Mouse (Mus musculus) lung, embryonic 15.5 days (tissue): Measurements from ENCODE around the gene Ranbp3l. TPM values are rescaled to one million over a fixed set of nuclear protein-coding genes. Genes with fewer than 3 reads are reported as not detected.

Source experiments
- ATAC-seq: fragments of 200-750 bp; cut with Nextera tagmentation; 2 replicates; pipeline ENCODE4 v1.8.0; 2017; ENCODE audit warnings: moderate number of reproducible peaks, borderline replicate concordance; ENCODE audit not compliant: low FRiP score, low TSS enrichment; ENCODE audit errors: extremely low read depth
- H3K27ac ChIP-seq: fragments of 300-500 bp; sonication (generic); 2 replicates; pipeline ENCODE4 v1.5.1; 2015; ENCODE audit warnings: moderate library complexity, mild to moderate bottlenecking, inconsistent platforms
- H3K27me3 ChIP-seq: fragments of 300-500 bp; sonication (generic); 2 replicates; pipeline ENCODE4 v1.6.1; 2015; ENCODE audit warnings: inconsistent platforms
- H3K36me3 ChIP-seq: fragments of 300-500 bp; sonication (generic); 2 replicates; pipeline ENCODE4 v1.6.1; 2015; ENCODE audit warnings: inconsistent platforms
- H3K4me1 ChIP-seq: fragments of 300-500 bp; sonication (generic); 2 replicates; pipeline ENCODE4 v1.6.1; 2015; ENCODE audit warnings: inconsistent platforms
- H3K4me2 ChIP-seq: fragments of 300-500 bp; sonication (generic); 2 replicates; pipeline ENCODE4 v1.6.1; 2015; ENCODE audit warnings: inconsistent platforms, mild to moderate bottlenecking, moderate library complexity
- H3K4me3 ChIP-seq: fragments of 300-500 bp; sonication (generic); 2 replicates; pipeline ENCODE4 v1.5.1; 2015; ENCODE audit warnings: mild to moderate bottlenecking, inconsistent platforms
- H3K9ac ChIP-seq: fragments of 300-500 bp; sonication (generic); 2 replicates; pipeline ENCODE4 v1.6.1; 2015; ENCODE audit warnings: inconsistent platforms
- H3K9me3 ChIP-seq: fragments of 300-500 bp; sonication (generic); 2 replicates; pipeline ENCODE4 v1.6.1; 2016; ENCODE audit warnings: inconsistent platforms
- WGBS: fragments of 180-500 bp; shearing (Covaris S2); methylation state at CpG from one replicate; pipeline ENCODE4 v1.1.7; 2015; 5-methylcytosine and 5-hydroxymethylcytosine counted together
- polyA plus RNA-seq: library from polyadenylated mRNA; unstranded; fragments of >200 nt; fragmentation: Nextera tagmentation; extraction: Ambion mirVana; gene quantifications from 2 replicates; pipeline ENCODE4 v1.2.1, GENCODE M21; 2015

Gene Ranbp3l
- polyA plus RNA-seq, 1 experiment from 2014 or later: 0.49 TPM

DNA sequence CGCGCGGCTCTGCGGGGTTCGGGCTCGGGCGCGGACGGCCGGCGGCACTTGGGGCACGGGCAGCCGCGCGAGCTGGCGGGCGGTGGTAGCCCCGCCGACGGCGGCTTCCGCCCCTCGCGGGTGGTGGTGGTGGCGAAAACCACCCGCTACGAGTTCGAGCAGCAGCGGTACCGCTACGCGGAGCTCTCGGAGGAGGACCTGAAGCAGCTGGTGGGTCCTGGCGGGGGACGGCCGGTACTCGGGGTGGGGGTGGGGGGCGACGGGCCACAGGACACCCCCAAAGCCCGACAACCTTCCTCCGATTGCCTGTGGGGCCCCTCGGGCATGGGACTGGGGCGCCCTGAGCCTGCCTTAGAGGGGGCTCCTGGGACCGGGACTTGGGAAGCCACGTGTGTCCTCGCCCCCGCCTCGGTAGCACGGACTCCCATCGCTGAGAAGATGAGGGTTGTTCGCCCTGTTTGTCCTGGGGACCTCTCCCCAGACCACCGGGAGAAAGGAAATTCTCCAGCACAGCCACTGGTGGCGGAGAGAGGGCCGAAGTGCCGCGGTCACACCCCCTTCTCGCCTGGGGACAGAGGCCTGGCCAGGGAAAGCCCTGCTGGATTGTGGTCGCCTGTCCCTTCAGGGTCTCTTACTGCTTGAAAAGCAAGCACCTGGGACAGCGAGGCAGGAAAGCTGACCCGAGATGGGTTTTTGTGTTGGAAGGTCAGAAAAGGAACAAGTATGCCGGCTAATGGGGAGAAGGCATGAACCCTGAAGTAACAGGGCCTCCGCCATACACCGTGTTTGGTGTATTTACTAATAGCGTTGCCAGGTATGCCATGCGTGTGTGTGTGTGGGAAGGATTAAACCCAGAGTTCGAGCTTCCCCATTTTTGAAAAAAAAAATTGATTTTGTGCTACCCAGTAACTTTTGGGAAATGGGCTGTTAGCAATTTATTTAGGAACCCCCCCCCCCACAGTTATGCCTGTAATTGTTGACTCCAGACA lies 104.1 kb downstream of the Ranbp3l start:
- Histone ChIP-seq H3K27ac (peak overlapping the region; percentile 93), H3K4me1 (peaks cover 49% of the 10 kb centered on the region), H3K4me3 (peak overlapping the region; percentile 80), H3K9ac (peak overlapping the region; percentile 76), H3K36me3 (no peaks in the 10 kb centered on the region), H3K27me3 (no peaks in the 10 kb centered on the region), H3K4me2 (peak overlapping the region; percentile 77), H3K9me3 (no peaks in the 10 kb centered on the region)
- under 1% methylated on average over 50 of the region's 66 CpGs for WGBS
- peak; percentile 20 for ATAC-seq

DNA sequence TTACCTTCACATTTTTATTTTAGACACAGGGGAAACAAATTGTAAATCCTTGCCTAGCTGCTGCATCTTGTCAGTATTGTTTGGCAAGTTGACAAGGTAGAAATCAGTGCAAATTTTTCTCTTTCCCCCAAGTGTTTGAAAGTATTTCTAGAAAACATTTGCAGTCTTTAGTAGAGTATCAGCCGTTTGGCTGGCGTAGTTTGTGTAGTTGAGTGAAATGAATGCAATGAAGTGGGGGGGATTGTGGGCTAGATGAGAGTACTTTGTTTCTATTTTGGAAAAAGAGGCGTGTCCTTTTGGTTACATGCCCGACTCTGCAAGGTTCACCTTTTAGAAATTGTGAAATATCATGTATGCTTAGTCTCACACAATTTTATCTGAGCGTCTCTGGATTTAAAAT lies 104.9 kb downstream of the Ranbp3l start:
- no peaks in the 10 kb centered on the region for H3K9me3 ChIP-seq
- no peaks in the 10 kb centered on the region for H3K36me3 ChIP-seq
- WGBS: 7% methylated on average over 5 of the region's 5 CpGs
- peak overlapping the region; percentile 93 for H3K27ac ChIP-seq
- H3K9ac ChIP-seq: peak overlapping the region; percentile 76
- H3K4me1 ChIP-seq: peaks cover 49% of the 10 kb centered on the region
- H3K27me3 ChIP-seq: no peaks in the 10 kb centered on the region
- peak overlapping the region; percentile 77 for H3K4me2 ChIP-seq
- no peak for ATAC-seq
- H3K4me3 ChIP-seq: peak overlapping the region; percentile 80

DNA sequence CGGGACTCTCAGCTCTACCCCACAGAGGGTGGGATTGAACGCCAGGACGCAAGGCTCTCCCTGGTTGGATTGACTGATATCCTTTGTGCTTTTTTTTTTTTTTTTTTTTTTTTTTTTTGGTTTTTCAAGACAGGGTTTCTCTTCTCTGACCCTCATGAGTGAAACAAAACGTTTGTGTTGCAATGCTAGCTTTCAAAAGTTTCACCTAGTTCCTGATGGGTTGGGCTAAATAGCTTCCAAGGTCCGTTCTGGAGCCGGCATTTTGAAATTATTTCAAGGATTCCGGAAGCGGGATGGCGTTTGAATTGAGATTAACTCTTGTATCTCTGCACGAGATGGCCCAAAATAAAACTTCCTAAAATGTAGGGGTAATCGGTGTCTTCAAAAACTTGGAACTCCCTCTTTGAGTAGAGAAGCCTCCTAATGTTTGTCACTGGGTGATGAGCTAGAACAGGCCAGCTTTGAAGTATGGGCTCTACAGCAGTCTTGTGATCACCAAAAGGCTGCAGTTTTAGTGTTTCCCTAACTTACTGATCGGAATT lies 105.4 kb downstream of the Ranbp3l start:
- no peak for ATAC-seq
- Histone ChIP-seq H3K9me3 (no peaks in the 10 kb centered on the region), H3K27ac (peak overlapping the region; percentile 93), H3K4me2 (peak overlapping the region; percentile 77), H3K36me3 (no peaks in the 10 kb centered on the region), H3K4me3 (peak overlapping the region; percentile 80), H3K27me3 (no peaks in the 10 kb centered on the region), H3K4me1 (peaks cover 52% of the 10 kb centered on the region), H3K9ac (peak overlapping the region; percentile 19; the same call in 1 of the 2 replicates)
- 18% methylated on average over 12 of the region's 12 CpGs for WGBS

DNA sequence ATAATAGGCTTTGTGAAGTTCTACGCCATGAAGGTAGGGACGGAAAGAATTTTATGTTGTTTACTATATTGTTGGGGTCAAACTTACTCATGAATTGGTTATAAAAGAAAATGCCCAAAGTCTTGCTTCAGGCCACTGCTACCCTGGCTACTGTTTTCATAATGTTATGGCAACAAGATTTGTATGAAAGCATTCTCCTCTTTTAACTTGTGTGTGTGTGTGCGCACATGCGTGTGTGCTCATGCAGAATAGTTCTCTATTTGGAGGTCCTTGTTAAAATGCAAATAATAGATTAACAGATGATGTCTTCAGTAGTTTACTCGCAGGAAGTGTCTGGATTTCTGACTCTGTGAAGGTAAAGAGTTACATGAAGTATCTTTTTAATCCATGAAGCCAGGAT lies 105.9 kb downstream of the Ranbp3l start:
- Histone ChIP-seq H3K27ac (0 out of 2 replicates have a peak overlapping the region, but pooled peaks have one; percentile 22), H3K4me3 (peak overlapping the region; percentile 80), H3K4me2 (peak overlapping the region; percentile 77), H3K27me3 (no peaks in the 10 kb centered on the region), H3K9ac (no peak overlapping the region), H3K36me3 (no peaks in the 10 kb centered on the region), H3K4me1 (peaks cover 56% of the 10 kb centered on the region), H3K9me3 (no peaks in the 10 kb centered on the region)
- no peak for ATAC-seq
- 67% methylated on average over 5 of the region's 5 CpGs for WGBS

DNA sequence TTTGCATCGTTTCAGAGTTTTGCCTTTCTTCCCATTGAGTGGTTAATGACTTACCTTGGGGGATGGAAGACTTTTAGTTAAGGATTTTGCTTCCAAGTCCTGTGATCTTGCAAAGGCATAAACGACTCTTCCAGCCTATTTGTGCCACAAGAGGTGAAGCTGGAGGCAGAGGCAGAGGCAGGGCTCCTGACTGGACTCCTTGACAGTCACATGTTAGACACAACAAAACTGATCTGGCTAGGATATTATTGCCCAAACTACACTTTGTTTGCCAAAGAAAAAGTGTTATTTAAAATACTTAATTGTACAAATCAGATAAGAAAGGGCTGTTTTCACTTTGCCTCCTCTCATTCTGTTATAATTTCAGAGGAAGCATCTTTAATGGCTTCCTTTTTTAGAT lies 106.4 kb downstream of the Ranbp3l start:
- Histone ChIP-seq H3K27ac (0 out of 2 replicates have a peak overlapping the region, but pooled peaks have one; percentile 22), H3K9me3 (no peaks in the 10 kb centered on the region), H3K4me3 (peak overlapping the region; percentile 80; the same call in 1 of the 2 replicates), H3K27me3 (no peaks in the 10 kb centered on the region), H3K4me1 (peaks cover 61% of the 10 kb centered on the region), H3K9ac (no peak overlapping the region), H3K36me3 (no peaks in the 10 kb centered on the region), H3K4me2 (peak overlapping the region; percentile 77)
- no peak for ATAC-seq
- 14% methylated on average over 2 of the region's 2 CpGs for WGBS

DNA sequence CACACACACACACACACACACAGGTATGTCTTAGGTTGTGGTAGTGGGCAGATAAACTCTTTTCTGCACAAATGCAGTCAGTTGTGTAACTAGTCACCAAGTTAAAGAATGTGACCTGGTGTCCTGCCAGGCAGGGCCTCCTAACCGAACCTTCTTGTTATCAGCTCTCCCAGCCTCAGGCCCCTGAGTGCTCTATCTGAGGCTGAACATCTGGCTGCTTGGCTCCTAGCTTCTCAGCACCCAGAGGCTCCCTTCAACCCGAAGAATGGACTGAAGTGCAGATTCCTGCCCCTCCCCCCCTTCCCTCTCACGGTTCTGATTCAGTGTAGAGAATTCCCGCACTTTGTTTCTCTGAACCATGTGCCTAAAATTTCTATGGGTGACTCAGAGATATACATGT lies 106.9 kb downstream of the Ranbp3l start:
- H3K9ac ChIP-seq: no peak overlapping the region
- H3K27ac ChIP-seq: no peak overlapping the region; the same call in 1 of the 2 replicates
- no peaks in the 10 kb centered on the region for H3K9me3 ChIP-seq
- H3K27me3 ChIP-seq: no peaks in the 10 kb centered on the region
- peak overlapping the region; percentile 77 for H3K4me2 ChIP-seq
- ATAC-seq: no peak
- H3K4me3 ChIP-seq: no peak overlapping the region
- 5% methylated on average over 4 of the region's 4 CpGs for WGBS
- H3K4me1 ChIP-seq: peaks cover 63% of the 10 kb centered on the region
- H3K36me3 ChIP-seq: no peaks in the 10 kb centered on the region

DNA sequence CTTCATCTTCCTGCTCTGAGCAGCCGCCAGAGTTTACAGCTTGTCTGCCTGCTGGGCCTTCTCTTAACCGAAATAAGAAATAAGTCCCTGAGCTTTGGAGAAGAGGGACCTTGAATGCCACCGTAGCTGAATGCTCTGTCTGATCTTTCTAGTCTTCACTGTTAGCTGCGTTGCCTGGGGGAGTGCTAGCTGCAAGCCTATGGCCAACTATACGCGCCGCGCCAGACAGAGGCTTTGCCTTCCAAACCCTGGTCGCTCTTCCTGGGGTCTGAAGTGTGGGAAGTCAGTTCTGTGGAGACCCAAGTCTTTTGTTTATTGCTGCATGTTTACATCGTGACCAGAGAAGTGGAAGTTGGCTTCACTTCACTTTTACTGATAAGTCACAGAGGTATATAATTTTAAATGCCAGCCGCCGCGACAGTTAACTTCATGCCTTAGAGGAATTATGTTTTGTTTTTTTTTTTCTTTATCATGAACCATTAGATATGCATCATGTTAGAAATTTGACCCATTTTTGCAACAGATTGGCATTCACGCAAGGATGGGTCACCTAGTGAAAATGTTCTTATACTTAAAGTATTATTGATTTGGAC lies 108.0 kb downstream of the Ranbp3l start:
- 38% methylated on average over 14 of the region's 14 CpGs for WGBS
- H3K36me3 ChIP-seq: no peaks in the 10 kb centered on the region
- H3K27me3 ChIP-seq: no peaks in the 10 kb centered on the region
- peaks cover 63% of the 10 kb centered on the region for H3K4me1 ChIP-seq
- no peak overlapping the region for H3K9ac ChIP-seq
- H3K4me3 ChIP-seq: no peak overlapping the region
- peak overlapping the region; percentile 77 for H3K4me2 ChIP-seq
- 0 out of 2 replicates have a peak overlapping the region, but pooled peaks have one; percentile 29 for H3K27ac ChIP-seq
- ATAC-seq: no peak
- no peaks in the 10 kb centered on the region for H3K9me3 ChIP-seq

DNA sequence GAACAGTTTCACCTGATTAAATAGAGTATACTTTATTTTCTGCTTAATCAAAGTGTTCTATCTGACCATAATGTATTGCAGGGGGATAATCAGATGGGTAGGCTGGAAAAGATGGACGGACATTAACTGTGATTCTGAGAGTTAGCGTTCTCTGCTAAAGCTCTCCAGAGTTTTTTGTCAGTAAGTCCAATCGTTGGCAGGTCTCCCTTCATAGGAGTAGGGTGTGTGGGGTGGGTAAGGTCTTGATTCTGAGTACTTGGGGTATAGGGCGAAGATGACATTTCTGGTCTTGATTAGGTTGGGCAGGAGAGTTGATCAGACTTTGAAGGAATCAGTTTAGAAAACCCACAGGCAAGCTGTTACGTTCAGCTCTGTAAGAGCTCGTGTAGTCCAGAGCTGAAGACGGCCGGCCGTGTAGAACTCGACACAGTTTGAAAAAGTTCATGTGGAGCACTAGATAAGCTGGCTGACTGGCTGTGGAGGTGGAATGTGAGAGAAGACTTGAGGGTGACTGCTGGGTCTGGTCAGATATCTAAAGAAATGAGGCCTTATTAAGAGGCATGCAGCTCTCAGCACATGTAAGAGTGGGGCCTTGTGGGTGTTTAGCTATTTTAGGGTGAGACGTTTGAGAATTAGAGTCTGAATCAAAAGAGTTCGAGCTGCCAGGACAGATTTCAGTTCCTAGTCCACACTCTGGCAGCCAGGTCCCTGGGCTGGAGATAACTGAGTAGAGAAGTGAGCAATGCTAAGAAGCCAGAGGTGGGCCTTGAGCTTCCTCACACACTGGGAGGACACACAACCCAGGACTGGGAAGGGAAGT lies 110.9 kb downstream of the Ranbp3l start:
- peak overlapping the region; percentile 81 for H3K27ac ChIP-seq
- no peak overlapping the region for H3K9ac ChIP-seq
- H3K4me2 ChIP-seq: peak overlapping the region; percentile 25
- no peaks in the 10 kb centered on the region for H3K9me3 ChIP-seq
- 46% methylated on average over 12 of the region's 12 CpGs for WGBS
- ATAC-seq: peak; percentile 41; the same call in 1 of the 2 replicates
- H3K4me3 ChIP-seq: no peak overlapping the region
- H3K27me3 ChIP-seq: no peaks in the 10 kb centered on the region
- H3K4me1 ChIP-seq: peaks cover 53% of the 10 kb centered on the region
- no peaks in the 10 kb centered on the region for H3K36me3 ChIP-seq

DNA sequence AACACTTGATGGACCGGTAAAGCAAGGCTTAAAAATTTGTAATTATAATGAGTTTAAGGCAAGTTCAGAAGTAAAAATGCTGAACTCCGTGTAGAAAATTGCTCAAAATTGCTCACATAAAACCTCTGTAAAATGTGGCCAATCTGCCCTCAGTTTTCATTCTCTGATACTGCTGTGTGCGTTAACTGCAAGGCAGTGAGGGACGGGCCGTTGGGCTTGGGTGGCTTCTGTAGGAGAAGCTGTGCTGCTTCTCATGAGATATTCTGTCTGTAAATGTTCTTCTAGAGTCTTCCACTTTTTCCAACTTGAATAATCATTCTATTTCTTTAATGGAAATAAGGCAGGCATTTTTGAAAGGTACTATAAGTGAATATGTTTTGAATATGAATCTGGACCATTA lies 111.9 kb downstream of the Ranbp3l start:
- Histone ChIP-seq H3K9me3 (no peaks in the 10 kb centered on the region), H3K4me2 (no peak overlapping the region; the same call in 1 of the 2 replicates), H3K4me3 (no peak overlapping the region), H3K36me3 (no peaks in the 10 kb centered on the region), H3K4me1 (peaks cover 45% of the 10 kb centered on the region), H3K27me3 (no peaks in the 10 kb centered on the region), H3K27ac (peak overlapping the region; percentile 81), H3K9ac (no peak overlapping the region)
- ATAC-seq: no peak
- WGBS: 35% methylated on average over 5 of the region's 5 CpGs

DNA sequence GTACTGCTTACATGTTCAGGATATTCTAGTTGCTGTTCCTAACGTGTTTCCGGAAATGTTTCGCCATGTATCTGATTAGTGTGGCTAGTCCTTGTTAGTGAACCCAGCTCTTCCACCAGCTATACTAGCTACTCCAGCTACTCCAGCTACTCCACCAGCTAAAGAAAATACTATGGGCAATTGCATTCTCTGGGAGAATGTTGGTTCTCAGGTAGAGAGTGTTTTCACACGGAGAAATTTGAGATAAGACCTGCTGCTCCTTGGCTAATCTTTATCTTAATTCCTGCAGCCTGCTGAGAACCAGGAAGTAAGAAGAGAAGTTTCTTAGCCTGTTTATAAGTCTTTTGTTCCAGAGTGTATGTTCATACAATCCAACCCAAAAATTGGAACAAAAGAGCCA lies 112.5 kb downstream of the Ranbp3l start:
- Histone ChIP-seq H3K36me3 (no peaks in the 10 kb centered on the region), H3K9me3 (no peaks in the 10 kb centered on the region), H3K9ac (no peak overlapping the region), H3K4me2 (no peak overlapping the region), H3K4me3 (no peak overlapping the region), H3K4me1 (peaks cover 40% of the 10 kb centered on the region), H3K27me3 (no peaks in the 10 kb centered on the region), H3K27ac (peak overlapping the region; percentile 59)
- 48% methylated on average over 4 of the region's 4 CpGs for WGBS
- ATAC-seq: no peak

DNA sequence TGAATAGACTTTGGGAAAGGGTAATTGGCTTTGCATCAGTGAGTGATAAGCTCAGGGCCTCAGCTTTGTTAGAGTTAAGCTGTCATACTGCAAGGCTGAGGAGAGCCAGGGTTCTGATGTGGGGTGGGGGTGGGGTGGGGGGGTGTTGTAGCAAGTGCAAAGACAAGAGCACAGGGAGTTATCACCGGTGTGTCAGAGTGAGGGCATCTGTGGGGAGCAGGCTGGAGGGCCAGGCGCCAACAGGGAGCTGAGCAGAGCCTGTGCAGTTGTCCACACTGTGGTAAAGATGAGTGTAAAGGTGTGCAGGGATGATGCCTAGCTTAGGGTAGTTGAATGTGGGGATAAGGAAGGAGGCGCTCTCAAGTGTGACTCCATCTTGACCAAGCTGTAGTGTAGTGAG lies 113.5 kb downstream of the Ranbp3l start:
- Histone ChIP-seq H3K4me1 (peaks cover 29% of the 10 kb centered on the region), H3K9ac (no peak overlapping the region), H3K27ac (no peak overlapping the region), H3K9me3 (no peaks in the 10 kb centered on the region), H3K4me3 (no peak overlapping the region), H3K27me3 (no peaks in the 10 kb centered on the region), H3K4me2 (no peak overlapping the region), H3K36me3 (no peaks in the 10 kb centered on the region)
- ATAC-seq: no peak
- WGBS: 65% methylated on average over 3 of the region's 3 CpGs
